Mouse (Mus musculus): ENCODE data around the gene Gnao1. TPM values are rescaled to one million over a fixed set of nuclear protein-coding genes. Genes with fewer than 3 reads are reported as not detected.

Gnao1 gene
- polyA plus RNA-seq, 1 experiment from 2014 or later: 1.1 TPM

DNA sequence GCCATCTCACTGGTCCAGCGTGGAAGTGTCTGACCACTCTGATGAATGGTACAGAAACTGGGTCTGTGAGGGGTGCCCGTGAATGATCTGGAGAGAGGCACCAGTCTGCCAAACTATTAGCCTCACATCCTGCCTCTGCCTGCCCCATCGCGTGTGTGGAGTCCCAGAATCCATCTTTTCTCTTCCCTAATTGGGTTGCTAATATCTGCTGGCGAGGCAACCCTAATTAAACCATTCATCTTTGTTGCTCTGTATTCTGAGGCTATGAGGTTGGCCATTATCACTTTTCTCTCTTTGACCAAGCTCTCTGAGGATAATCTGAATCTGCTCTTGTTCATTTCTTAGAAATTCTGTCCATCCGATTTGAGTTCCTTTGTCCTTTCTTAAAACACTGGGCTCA lies 121.6 kb downstream of the Gnao1 start:
- ATAC-seq (ENCODE audit: insufficient number of reproducible peaks, low FRiP score, low TSS enrichment, low read depth): no peak
- Histone ChIP-seq H3K36me3 (ENCODE audit: control insufficient read depth, insufficient read depth, low read length) (no peaks in the 10 kb centered on the region), H3K27ac (replicated peaks; ENCODE audit: low read depth, low read length) (no peak overlapping the region), H3K4me2 (ENCODE audit: low read depth, severe bottlenecking) (no peak overlapping the region), H3K9me3 (ENCODE audit: control insufficient read depth, low read length) (no peaks in the 10 kb centered on the region), H3K27me3 (ENCODE audit: control insufficient read depth, insufficient read depth, low read length) (no peaks in the 10 kb centered on the region), H3K4me3 (ENCODE audit: low read depth, low read length) (no peak overlapping the region), H3K9ac (ENCODE audit: low read length) (no peak overlapping the region), H3K4me1 (ENCODE audit: control insufficient read depth, insufficient read depth, low read length) (no peaks in the 10 kb centered on the region)
- 78% methylated on average over 6 of the region's 6 CpGs for WGBS
- DNase-seq (ENCODE audit: low spot score): no peak

DNA sequence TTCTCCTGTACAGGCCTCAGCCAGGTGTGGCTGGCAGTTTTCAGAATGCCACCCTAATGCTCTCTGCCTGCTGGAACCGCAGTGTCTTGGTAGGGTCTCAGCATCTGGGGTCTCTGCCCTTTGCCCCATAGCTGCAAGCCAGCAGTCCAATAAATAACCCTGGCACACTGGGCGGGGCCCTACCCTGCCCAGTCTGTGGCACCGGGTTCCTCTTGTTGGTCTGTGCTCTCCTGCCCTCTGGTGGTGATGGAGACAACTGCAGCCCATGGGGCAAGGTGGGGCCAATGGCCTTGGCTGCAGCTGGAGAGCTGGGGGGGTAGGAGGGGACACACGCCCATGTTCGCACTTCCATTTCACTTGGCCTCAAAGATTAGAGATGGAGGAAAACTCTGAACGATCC lies 123.1 kb downstream of the Gnao1 start:
- ATAC-seq (ENCODE audit: insufficient number of reproducible peaks, low FRiP score, low TSS enrichment, low read depth): peak; percentile 12; the same call in 1 of the 2 replicates
- 24% methylated on average over 6 of the region's 6 CpGs for WGBS
- Histone ChIP-seq H3K4me3 (ENCODE audit: low read depth, low read length) (no peak overlapping the region), H3K9ac (ENCODE audit: low read length) (no peak overlapping the region), H3K9me3 (ENCODE audit: control insufficient read depth, low read length) (no peaks in the 10 kb centered on the region), H3K4me2 (ENCODE audit: low read depth, severe bottlenecking) (no peak overlapping the region), H3K27ac (replicated peaks; ENCODE audit: low read depth, low read length) (no peak overlapping the region), H3K36me3 (ENCODE audit: control insufficient read depth, insufficient read depth, low read length) (no peaks in the 10 kb centered on the region), H3K27me3 (ENCODE audit: control insufficient read depth, insufficient read depth, low read length) (no peaks in the 10 kb centered on the region), H3K4me1 (ENCODE audit: control insufficient read depth, insufficient read depth, low read length) (no peaks in the 10 kb centered on the region)
- peak; percentile 90 for DNase-seq (ENCODE audit: low spot score)

DNA sequence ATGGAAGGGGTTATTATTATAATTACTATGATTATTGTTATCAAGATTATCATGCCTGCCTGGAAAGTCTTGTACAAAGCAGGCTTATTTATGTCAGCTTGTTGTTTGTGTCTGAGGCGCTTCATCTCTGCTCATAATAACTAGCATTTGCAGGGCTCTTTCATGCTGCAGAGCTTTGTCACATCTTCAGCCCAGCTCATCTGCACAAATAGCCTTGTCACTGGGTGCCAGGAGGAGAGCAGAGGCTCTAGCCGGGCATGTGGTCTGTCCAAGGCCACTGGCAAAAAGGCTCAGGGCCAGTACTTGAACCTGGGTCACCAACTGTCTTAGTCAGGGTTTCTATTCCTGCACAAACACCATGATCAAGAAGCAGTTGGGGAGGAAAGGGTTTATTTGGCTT lies 123.5 kb downstream of the Gnao1 start:
- Histone ChIP-seq H3K9me3 (ENCODE audit: control insufficient read depth, low read length) (no peaks in the 10 kb centered on the region), H3K4me2 (ENCODE audit: low read depth, severe bottlenecking) (no peak overlapping the region), H3K36me3 (ENCODE audit: control insufficient read depth, insufficient read depth, low read length) (no peaks in the 10 kb centered on the region), H3K4me3 (ENCODE audit: low read depth, low read length) (no peak overlapping the region), H3K9ac (ENCODE audit: low read length) (no peak overlapping the region), H3K27me3 (ENCODE audit: control insufficient read depth, insufficient read depth, low read length) (no peaks in the 10 kb centered on the region), H3K4me1 (ENCODE audit: control insufficient read depth, insufficient read depth, low read length) (no peaks in the 10 kb centered on the region), H3K27ac (replicated peaks; ENCODE audit: low read depth, low read length) (no peak overlapping the region)
- ATAC-seq (ENCODE audit: insufficient number of reproducible peaks, low FRiP score, low TSS enrichment, low read depth): no peak
- 86% methylated on average over 2 of the region's 2 CpGs for WGBS
- DNase-seq (ENCODE audit: low spot score): no peak

DNA sequence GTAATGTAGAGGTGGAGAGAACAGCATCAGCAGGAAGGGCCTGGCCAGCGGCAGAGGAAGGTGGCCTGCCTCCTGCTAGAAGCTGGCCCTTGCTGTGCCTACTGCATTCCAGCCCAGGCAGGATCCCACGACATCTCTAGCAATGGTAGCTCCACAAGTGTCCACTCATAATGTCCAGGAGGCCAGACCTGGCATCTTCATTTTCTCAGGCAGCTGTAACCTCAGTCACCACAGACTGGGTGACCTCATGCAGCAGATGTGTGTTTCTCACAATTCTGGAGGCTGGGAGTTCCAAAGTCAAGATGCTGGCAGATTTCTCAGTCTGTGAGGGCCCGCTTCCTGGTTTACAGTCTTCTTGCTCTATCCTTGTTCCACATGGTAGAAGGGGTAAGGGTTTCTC lies 128.4 kb downstream of the Gnao1 start:
- Histone ChIP-seq H3K27me3 (ENCODE audit: control insufficient read depth, insufficient read depth, low read length) (no peaks in the 10 kb centered on the region), H3K27ac (replicated peaks; ENCODE audit: low read depth, low read length) (no peak overlapping the region), H3K4me1 (ENCODE audit: control insufficient read depth, insufficient read depth, low read length) (peaks cover 7% of the 10 kb centered on the region; the same call in 1 of the 2 replicates), H3K4me2 (ENCODE audit: low read depth, severe bottlenecking) (no peak overlapping the region), H3K9ac (ENCODE audit: low read length) (no peak overlapping the region), H3K4me3 (ENCODE audit: low read depth, low read length) (no peak overlapping the region), H3K9me3 (ENCODE audit: control insufficient read depth, low read length) (no peaks in the 10 kb centered on the region), H3K36me3 (ENCODE audit: control insufficient read depth, insufficient read depth, low read length) (no peaks in the 10 kb centered on the region)
- DNase-seq (ENCODE audit: low spot score) (no peak), ATAC-seq (ENCODE audit: insufficient number of reproducible peaks, low FRiP score, low TSS enrichment, low read depth) (no peak)
- 84% methylated on average over 3 of the region's 3 CpGs for WGBS

DNA sequence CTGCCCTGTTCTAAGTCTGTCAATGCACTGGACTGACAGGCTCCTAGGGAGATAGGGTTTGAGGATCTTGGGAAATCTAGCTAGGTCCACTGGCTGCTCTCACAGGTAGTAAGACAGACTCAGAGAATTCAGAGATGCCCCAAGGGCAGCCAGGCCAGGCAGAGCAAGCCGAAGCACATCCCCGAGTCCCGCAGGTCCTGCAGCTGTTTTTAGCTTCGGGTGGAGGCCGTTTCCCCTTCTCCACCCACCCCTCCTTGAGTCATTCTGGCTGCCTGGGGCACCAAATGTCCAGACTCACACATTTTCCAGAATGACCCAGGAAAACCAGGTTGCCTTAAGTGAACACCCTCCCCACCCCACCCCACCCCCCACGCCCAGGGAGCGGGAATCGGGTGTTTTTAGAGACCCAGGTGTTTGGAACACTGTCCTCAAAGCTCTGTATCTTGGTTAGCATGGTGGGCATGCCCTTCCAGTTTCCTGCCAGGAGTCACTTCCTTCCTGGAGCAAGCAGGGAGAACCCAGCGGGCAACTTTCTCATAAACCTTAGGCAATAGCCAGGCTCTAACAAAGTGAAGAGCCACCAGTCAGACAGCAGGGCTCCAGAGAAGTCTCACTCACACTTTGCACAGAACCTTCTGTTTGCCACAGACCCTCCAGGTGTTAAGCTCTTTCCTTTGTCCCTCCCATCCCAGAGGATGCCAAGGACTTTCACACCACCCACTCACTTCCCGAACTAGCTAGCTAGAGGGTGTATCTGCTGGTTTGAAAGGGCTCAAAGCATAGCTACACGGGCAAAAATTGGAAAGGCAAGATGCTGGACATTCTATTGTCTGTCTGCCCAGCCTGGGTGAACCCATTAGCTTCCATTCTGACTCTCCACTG lies 131.0 kb downstream of the Gnao1 start:
- DNase-seq (ENCODE audit: low spot score): no peak
- no peak for ATAC-seq (ENCODE audit: insufficient number of reproducible peaks, low FRiP score, low TSS enrichment, low read depth)
- H3K36me3 ChIP-seq (ENCODE audit: control insufficient read depth, insufficient read depth, low read length): no peaks in the 10 kb centered on the region
- H3K9ac ChIP-seq (ENCODE audit: low read length): no peak overlapping the region
- no peak overlapping the region for H3K4me2 ChIP-seq (ENCODE audit: low read depth, severe bottlenecking)
- no peak overlapping the region; the same call in 1 of the 2 replicates for H3K27ac ChIP-seq (replicated peaks; ENCODE audit: low read depth, low read length)
- no peaks in the 10 kb centered on the region for H3K9me3 ChIP-seq (ENCODE audit: control insufficient read depth, low read length)
- H3K4me3 ChIP-seq (ENCODE audit: low read depth, low read length): no peak overlapping the region
- H3K27me3 ChIP-seq (ENCODE audit: control insufficient read depth, insufficient read depth, low read length): no peaks in the 10 kb centered on the region
- 50% methylated on average over 11 of the region's 11 CpGs for WGBS
- peaks cover 7% of the 10 kb centered on the region; the same call in 1 of the 2 replicates for H3K4me1 ChIP-seq (ENCODE audit: control insufficient read depth, insufficient read depth, low read length)

DNA sequence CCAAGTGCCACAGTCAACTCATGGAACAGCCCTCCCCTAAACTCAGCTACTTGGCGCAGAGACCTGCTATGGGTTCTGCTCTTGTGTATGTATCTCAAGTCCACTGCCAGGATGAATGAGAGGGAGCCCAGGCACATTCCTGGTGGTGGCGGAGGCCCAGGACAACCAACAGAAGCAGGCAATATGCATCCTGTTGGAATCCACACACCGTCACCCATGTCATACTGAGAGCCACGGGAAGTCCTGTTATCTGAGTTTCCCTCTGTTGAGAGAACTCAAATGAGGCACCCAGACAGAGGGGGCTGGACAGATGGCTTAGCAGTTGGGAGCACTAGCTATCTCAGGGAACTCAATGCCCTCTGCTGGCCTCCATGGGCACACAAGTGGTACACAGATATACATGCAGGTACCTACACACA lies 131.9 kb downstream of the Gnao1 start:
- H3K9ac ChIP-seq (ENCODE audit: low read length): no peak overlapping the region
- peaks cover 7% of the 10 kb centered on the region; the same call in 1 of the 2 replicates for H3K4me1 ChIP-seq (ENCODE audit: control insufficient read depth, insufficient read depth, low read length)
- no peaks in the 10 kb centered on the region for H3K36me3 ChIP-seq (ENCODE audit: control insufficient read depth, insufficient read depth, low read length)
- H3K9me3 ChIP-seq (ENCODE audit: control insufficient read depth, low read length): no peaks in the 10 kb centered on the region
- H3K4me3 ChIP-seq (ENCODE audit: low read depth, low read length): no peak overlapping the region
- no peak overlapping the region for H3K27ac ChIP-seq (replicated peaks; ENCODE audit: low read depth, low read length)
- WGBS: 77% methylated on average over 4 of the region's 4 CpGs
- DNase-seq (ENCODE audit: low spot score) (no peak), ATAC-seq (ENCODE audit: insufficient number of reproducible peaks, low FRiP score, low TSS enrichment, low read depth) (no peak)
- no peak overlapping the region for H3K4me2 ChIP-seq (ENCODE audit: low read depth, severe bottlenecking)
- no peaks in the 10 kb centered on the region for H3K27me3 ChIP-seq (ENCODE audit: control insufficient read depth, insufficient read depth, low read length)

DNA sequence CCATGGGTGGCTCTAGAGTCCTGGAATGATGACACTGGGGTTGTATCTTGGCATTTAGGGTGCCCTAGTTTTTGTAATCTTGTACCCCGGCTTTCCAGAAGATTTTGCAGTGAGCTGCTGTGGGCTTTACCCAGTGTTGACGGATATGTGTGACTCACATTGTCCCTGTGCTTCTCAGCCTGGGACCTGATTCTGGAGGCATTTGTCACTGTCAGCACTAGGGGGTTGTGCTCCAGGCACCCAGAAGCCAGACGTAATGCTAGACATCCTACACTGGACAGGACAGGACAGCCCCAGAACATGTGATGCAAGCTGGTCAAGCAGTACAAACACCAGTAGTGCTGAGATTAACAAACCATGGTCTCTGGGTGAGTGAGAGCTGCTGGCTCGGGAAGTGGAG lies 136.0 kb downstream of the Gnao1 start:
- WGBS: 76% methylated on average over 4 of the region's 4 CpGs
- H3K27ac ChIP-seq (replicated peaks; ENCODE audit: low read depth, low read length): no peak overlapping the region
- ATAC-seq (ENCODE audit: insufficient number of reproducible peaks, low FRiP score, low TSS enrichment, low read depth): no peak
- no peak overlapping the region for H3K4me3 ChIP-seq (ENCODE audit: low read depth, low read length)
- H3K27me3 ChIP-seq (ENCODE audit: control insufficient read depth, insufficient read depth, low read length): no peaks in the 10 kb centered on the region
- H3K4me1 ChIP-seq (ENCODE audit: control insufficient read depth, insufficient read depth, low read length): peaks cover 3% of the 10 kb centered on the region; the same call in 1 of the 2 replicates
- no peaks in the 10 kb centered on the region for H3K9me3 ChIP-seq (ENCODE audit: control insufficient read depth, low read length)
- no peak overlapping the region for H3K9ac ChIP-seq (ENCODE audit: low read length)
- no peak for DNase-seq (ENCODE audit: low spot score)
- H3K4me2 ChIP-seq (ENCODE audit: low read depth, severe bottlenecking): no peak overlapping the region
- no peaks in the 10 kb centered on the region for H3K36me3 ChIP-seq (ENCODE audit: control insufficient read depth, insufficient read depth, low read length)

DNA sequence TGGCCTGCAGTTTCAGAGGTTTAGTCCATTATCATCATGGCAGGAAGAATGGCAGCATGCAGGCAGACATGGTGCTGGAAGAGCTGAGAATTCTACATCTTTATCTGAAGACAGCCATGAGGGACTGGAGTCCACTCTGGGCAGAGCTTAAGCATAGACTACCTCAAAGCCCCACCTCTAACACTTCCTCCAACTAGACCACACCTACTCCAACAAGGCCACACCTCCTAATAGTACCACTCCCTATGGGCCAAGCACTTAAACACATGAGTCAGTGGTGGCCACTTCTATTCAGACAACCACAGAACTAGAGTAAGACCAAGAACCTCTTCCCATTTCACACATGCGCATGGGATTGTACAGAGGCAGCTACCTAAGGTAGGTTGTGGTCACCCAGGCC lies 136.6 kb downstream of the Gnao1 start:
- no peaks in the 10 kb centered on the region for H3K9me3 ChIP-seq (ENCODE audit: control insufficient read depth, low read length)
- H3K4me1 ChIP-seq (ENCODE audit: control insufficient read depth, insufficient read depth, low read length): no peaks in the 10 kb centered on the region
- no peak overlapping the region for H3K9ac ChIP-seq (ENCODE audit: low read length)
- WGBS: 94% methylated on average over 1 of the region's 1 CpGs
- H3K4me2 ChIP-seq (ENCODE audit: low read depth, severe bottlenecking): no peak overlapping the region
- H3K36me3 ChIP-seq (ENCODE audit: control insufficient read depth, insufficient read depth, low read length): no peaks in the 10 kb centered on the region
- ATAC-seq (ENCODE audit: insufficient number of reproducible peaks, low FRiP score, low TSS enrichment, low read depth) (no peak), DNase-seq (ENCODE audit: low spot score) (no peak)
- H3K27me3 ChIP-seq (ENCODE audit: control insufficient read depth, insufficient read depth, low read length): no peaks in the 10 kb centered on the region
- no peak overlapping the region for H3K27ac ChIP-seq (replicated peaks; ENCODE audit: low read depth, low read length)
- H3K4me3 ChIP-seq (ENCODE audit: low read depth, low read length): no peak overlapping the region
